Comparison of ENCODE assay signal across 8 mouse cellular contexts in genomic region chr11:121236564-121237344, GRCm38 (mm10). TPM values are rescaled to one million over a fixed set of nuclear protein-coding genes. Genes with fewer than 3 reads are reported as not detected.
DNase-seq lines count a peak whose midpoint lies in the region; ATAC-seq lines count a peak whose summit lies in the region.

TSS of gene Narf (plus strand) at chr11:121237253.

- H3K9ac ChIP-seq in lung, embryonic 16.5 days (ENCODE audit: low read length): peak within 1 kb of the TSS; percentile 91

- H3K4me3 ChIP-seq in lung, embryonic 16.5 days (ENCODE audit: low read length): peak within 1 kb of the TSS; percentile 89

- peaks cover 15% of the 10 kb centered on the region for H3K4me1 ChIP-seq in lung, embryonic 16.5 days (replicated peaks; ENCODE audit: control insufficient read depth, insufficient read depth, low read length)

- peak within 1 kb of the TSS; percentile 100 for H3K27ac ChIP-seq in lung, embryonic 16.5 days (ENCODE audit: low read length)

- peaks cover 9% of the 10 kb centered on the region; the same call in 1 of the 2 replicates for H3K36me3 ChIP-seq in lung, embryonic 16.5 days (ENCODE audit: control insufficient read depth, insufficient read depth, low read length)

- WGBS in lung, embryonic 16.5 days: under 1% methylated on average over 50 of the region's 50 CpGs

- H3K4me2 ChIP-seq in lung, embryonic 16.5 days (ENCODE audit: low read depth, low read length): peak within 1 kb of the TSS; percentile 67

- H3K27me3 ChIP-seq in lung, embryonic 16.5 days (ENCODE audit: control insufficient read depth, insufficient read depth, low read depth, low read length): no peaks in the 10 kb centered on the region

- DNase-seq in MEL-GATA-1-ER (ENCODE audit: extremely low read depth, low read depth): peak; percentile 99
- peak; percentile 99 for DNase-seq in cerebellum, adult 8-10 months
- DNase-seq in forelimb bud, embryonic 11.5 days (ENCODE audit: low read depth, low spot score): peak; percentile 98
- DNase-seq in layer of hippocampus, adult 9-10 months (ENCODE audit: low spot score): peak; percentile 99
- DNase-seq in ovary, postnatal 10 days (ENCODE audit: low spot score): peak; percentile 94
- peak; percentile 97 to 100 for DNase-seq in thymus, postnatal 10 days (ENCODE audit: low spot score in 2 of 2)

- peak; percentile 97 for ATAC-seq in hematopoietic stem cell, adult 5-6 weeks (replicated peaks in 1 of 2; ENCODE audit: insufficient read depth in 1 of 2, low FRiP score in 2 of 2, low TSS enrichment in 1 of 2, low read depth in 1 of 2, poor library complexity in 2 of 2, severe bottlenecking in 2 of 2)
- ATAC-seq in lung, embryonic 16.5 days (ENCODE audit: low read depth): peak; percentile 99

- no peaks in the 10 kb centered on the region for H3K9me3 ChIP-seq in lung, embryonic 16.5 days (ENCODE audit: control insufficient read depth, low read length)

RNA-seq across cellular contexts. Expression of gene Narf, which starts in this region (rescaled TPM):
- 27.1 and 28.9 TPM in 2 replicates for total RNA-seq in hematopoietic stem cell, adult 5-6 weeks (2017)
- polyA plus RNA-seq in lung, embryonic 16.5 days (2015; fragmentation: Nextera tagmentation; extraction: Ambion mirVana): 53.6 and 55.8 TPM in 2 replicates

Comparison
In these comparisons a context has a peak if more than half of its experiments do, and no peak if none do; other contexts are left out.
1. Peak in every context shown above with its lines: DNase-seq, ATAC-seq, H3K4me3 ChIP-seq and H3K27ac ChIP-seq.